Mouse (Mus musculus): ENCODE results near the gene Tomm22. TPM values are rescaled to one million over a fixed set of nuclear protein-coding genes. Genes with fewer than 3 reads are reported as not detected.
"Not testable (repeated sequence)": the region's sequence is repeated elsewhere in the genome, so short reads cannot be mapped to it uniquely, and the experiment has no call there.

Gene Tomm22
- total RNA-seq (2021): 10 to 100 TPM; 57.0 to 60.2 TPM
- long read RNA-seq, experiment 1, transcript Tomm22-201 (4 exons, 1,569 nt): major isoform, 50 of 52 reads
- long read RNA-seq, experiment 1, partial matches to known transcripts: 0 of 52 reads
- long read RNA-seq, experiment 1, other reads (novel, unspliced or antisense): 1 of 52 reads
- long read RNA-seq, experiment 2, transcript Tomm22-201 (4 exons, 1,569 nt): major isoform, 47 of 49 reads
- long read RNA-seq, experiment 2, partial matches to known transcripts: 1 of 49 reads
- long read RNA-seq, experiment 2, other reads (novel, unspliced or antisense): 1 of 49 reads

- DNase-seq (ENCODE audit: low spot score): peak; percentile 91
These were observed at the start of gene Tomm22 for GRCm38 (mm10) chr15:79670249-79670971. Gene Tomm22, plus strand, starts transcription at chr15:79670861.

GRCm38 (mm10) chr15:79630471-79630870 lies 40.2 kb upstream of the Tomm22 start:
- DNase-seq (ENCODE audit: low spot score): no peak

GRCm38 (mm10) chr15:79641135-79641817 lies 29.4 kb upstream of the Tomm22 start:
- no peak for DNase-seq (ENCODE audit: low spot score)

GRCm38 (mm10) chr15:79645483-79645882 lies 25.2 kb upstream of the Tomm22 start:
- no peak for DNase-seq (ENCODE audit: low spot score)

GRCm38 (mm10) chr15:79648130-79648529 lies 22.5 kb upstream of the Tomm22 start:
- DNase-seq (ENCODE audit: low spot score): no peak

GRCm38 (mm10) chr15:79650569-79650968 lies 20.1 kb upstream of the Tomm22 start:
- DNase-seq (ENCODE audit: low spot score): no peak

- DNase-seq (ENCODE audit: low spot score): no peak
These were observed 19.2 kb upstream of the Tomm22 start for GRCm38 (mm10) chr15:79651481-79651880.

- DNase-seq (ENCODE audit: low spot score): no peak
These were observed 14.2 kb upstream of the Tomm22 start for GRCm38 (mm10) chr15:79656451-79656850.

- peak; percentile 84 for DNase-seq (ENCODE audit: low spot score)
These were observed 12.7 kb upstream of the Tomm22 start for GRCm38 (mm10) chr15:79657837-79658530.

GRCm38 (mm10) chr15:79658531-79659375 lies 11.9 kb upstream of the Tomm22 start, which contains the start of the genes Fam227a and Cby1:
Gene Fam227a, minus strand, starts transcription at chr15:79658956.
Gene Cby1, plus strand, starts transcription at chr15:79659199.
- DNase-seq (ENCODE audit: low spot score): peak; percentile 95

GRCm38 (mm10) chr15:79661852-79662251 lies 8.8 kb upstream of the Tomm22 start:
- DNase-seq (ENCODE audit: low spot score): no peak

- DNase-seq (ENCODE audit: low spot score): no peak
These were observed 6.0 kb upstream of the Tomm22 start for GRCm38 (mm10) chr15:79664666-79665065.

GRCm38 (mm10) chr15:79669195-79669594 lies 1.5 kb upstream of the Tomm22 start:
- DNase-seq (ENCODE audit: low spot score): no peak

GRCm38 (mm10) chr15:79670972-79671299 lies 275 bp downstream of the Tomm22 start:
- no peak for DNase-seq (ENCODE audit: low spot score)

- DNase-seq (ENCODE audit: low spot score): not testable (repeated sequence)
These were observed 1.2 kb downstream of the Tomm22 start for GRCm38 (mm10) chr15:79671828-79672348.

GRCm38 (mm10) chr15:79677936-79678335 lies 7.3 kb downstream of the Tomm22 start:
- no peak for DNase-seq (ENCODE audit: low spot score)

GRCm38 (mm10) chr15:79681973-79682372 lies 11.3 kb downstream of the Tomm22 start:
- DNase-seq (ENCODE audit: low spot score): no peak

- DNase-seq (ENCODE audit: low spot score): no peak
These were observed 12.5 kb downstream of the Tomm22 start for GRCm38 (mm10) chr15:79683146-79683545.

GRCm38 (mm10) chr15:79683707-79684465 lies 13.2 kb downstream of the Tomm22 start:
- peak; percentile 9 for DNase-seq (ENCODE audit: low spot score)

- DNase-seq (ENCODE audit: low spot score): no peak
These were observed 14.0 kb downstream of the Tomm22 start for GRCm38 (mm10) chr15:79684616-79685015.

Measured in gastrocnemius, adult 18-20 months (tissue).